Mouse (Mus musculus): ENCODE data around the gene Wdr89.

Gene Wdr89

DNA sequence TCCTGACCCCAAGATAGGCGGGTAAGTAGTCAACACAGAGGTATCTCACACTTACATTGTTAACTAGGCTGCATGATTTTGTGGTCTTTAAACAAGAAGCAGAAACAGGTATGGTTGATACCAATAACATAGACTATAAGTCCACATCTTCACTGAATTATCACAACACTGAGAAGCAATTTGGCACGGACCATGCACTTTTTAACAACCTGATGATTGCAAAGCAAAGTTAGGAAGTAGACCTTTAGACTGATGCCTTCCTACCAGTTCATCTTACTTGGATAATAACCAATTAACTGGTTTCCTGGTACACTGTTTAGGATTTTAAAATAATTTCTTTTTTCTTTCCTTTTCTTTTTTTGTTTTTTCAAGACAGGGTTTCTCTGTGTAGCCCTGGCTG is 1.1 kb downstream of the Wdr89 start:
- DNase-seq: no peak

DNA sequence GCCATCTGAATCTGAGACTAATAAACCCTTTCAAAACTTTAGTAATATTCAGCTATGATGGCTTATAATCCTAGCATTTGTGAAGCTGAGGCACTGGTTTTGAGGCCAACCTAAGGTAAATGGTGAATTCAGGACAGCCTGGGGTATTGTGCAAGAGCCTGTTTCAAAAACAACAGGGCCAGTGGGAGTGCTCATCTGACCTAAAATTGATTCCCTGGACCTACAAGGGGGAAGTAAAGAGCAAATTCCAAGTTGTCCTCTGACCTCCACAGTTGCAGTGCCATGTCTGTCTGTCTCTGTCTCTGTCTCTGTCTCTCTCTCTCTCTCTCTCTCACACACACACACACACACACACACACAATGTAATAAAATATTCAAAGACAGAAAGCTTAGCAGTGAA is 2.4 kb downstream of the Wdr89 start:
- no peak for DNase-seq

DNA sequence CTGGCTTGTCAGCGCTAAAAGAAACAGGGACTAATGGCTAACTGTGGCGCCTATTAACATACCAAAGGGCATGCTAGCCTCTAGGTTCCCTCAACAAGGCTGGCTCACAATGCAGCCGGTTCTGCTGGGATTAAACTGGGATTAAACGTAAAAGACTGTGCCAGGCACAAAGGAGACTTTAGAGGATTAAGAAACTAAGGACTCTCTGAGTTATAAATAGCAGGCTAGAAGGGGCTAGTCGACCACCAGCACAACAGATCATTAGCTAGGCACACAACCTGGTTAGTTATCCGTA is 4.9 kb downstream of the Wdr89 start:
- DNase-seq: peak; percentile 53

DNA sequence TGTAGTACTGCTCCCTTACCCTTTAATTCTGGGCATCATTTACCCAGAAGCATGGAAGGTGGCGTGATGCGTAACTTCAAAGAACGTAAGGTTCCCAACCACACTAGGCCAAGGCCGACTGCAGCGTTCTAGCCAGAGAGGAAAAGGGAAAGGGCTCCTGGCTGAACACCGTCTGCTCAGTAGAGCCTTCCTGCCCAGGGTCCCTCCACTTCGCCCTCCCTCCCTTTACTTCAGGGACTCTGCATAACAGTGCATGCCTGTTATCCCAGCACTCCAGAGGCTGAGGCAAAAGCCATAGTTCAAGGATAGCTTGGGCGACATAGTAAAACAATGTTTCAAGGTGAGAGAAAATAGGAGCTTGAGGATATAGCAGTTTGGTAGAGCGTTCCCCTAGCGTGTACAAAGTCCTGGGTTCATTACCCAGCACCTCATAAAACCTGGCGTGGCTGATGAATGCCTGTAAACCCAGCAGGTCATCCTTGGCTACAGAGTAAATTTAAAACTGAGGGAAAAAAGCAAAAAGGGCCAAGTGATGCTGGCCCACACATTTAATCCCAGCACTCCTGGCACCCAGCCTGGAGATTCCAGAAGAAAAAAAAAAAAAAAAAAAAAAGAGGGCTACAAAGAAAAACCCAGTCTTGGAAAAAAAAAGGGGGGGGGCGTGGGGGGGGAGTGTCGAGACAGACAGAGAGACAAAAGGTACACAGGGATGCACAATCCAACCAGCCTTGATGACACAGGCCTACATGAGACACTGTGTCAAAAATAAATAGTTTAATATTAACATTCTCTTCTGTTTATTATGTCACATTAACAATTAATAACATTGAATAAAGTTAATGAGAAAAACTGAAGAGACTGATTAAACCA is 5.5 kb downstream of the Wdr89 start:
- DNase-seq: peak; percentile 30

DNA sequence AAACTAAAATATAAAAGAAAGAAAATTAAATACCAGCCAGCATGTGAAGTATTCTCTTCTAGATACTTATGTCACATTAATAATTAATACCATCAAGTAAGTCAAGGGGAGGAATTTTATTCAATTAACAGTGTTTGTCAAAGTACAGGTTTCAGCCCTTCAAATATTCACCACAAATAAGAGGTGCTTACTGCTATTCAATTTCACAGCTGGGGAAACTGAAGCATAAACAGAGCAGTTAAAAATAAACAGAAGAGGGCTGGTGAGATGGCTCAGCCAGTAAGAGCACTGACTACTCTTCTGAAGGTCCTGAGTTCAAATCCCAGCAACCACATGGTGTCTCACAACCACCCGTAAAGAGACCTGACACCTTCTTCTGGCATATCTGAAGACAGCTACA is 7.0 kb downstream of the Wdr89 start:
- no peak for DNase-seq

DNA sequence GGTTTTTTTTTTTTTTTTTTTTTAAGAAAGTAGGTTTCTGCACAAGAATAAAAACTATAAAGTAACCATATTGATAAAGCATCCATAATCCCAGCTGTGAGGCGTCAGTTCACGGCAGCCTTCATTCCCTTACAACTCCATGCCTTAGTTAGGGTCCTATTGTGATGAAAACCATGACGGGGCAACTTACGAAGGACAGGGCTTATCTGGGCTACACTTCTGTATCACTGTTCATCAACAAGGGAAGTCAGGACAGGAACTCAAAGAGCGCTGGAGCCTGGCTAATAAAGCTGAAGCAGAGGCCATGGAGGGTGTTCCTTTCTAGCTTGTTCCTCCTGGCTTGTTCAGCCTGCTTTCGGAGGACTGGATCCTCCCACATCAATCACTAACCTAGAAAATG is 10.9 kb downstream of the Wdr89 start:
- no peak for DNase-seq

DNA sequence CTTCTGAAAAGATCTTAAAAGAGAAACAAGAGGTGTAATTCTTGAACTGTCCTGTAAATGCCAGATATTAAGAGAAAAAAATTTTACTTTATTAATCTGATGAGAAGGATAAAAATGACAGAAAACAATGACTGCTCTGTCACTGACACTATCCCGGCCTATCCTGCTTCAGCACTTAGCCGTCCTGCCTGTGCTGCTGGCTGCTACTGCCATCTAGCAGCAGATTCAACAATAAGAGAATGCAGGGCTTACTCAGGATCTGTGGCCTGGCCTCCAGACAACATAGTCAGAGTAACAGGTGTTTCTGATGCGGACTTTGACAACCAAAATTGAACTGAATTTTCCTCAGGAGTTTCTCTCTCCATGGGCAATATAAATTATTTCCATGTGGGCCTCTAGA is 12.8 kb downstream of the Wdr89 start:
- DNase-seq: peak; percentile 56

DNA sequence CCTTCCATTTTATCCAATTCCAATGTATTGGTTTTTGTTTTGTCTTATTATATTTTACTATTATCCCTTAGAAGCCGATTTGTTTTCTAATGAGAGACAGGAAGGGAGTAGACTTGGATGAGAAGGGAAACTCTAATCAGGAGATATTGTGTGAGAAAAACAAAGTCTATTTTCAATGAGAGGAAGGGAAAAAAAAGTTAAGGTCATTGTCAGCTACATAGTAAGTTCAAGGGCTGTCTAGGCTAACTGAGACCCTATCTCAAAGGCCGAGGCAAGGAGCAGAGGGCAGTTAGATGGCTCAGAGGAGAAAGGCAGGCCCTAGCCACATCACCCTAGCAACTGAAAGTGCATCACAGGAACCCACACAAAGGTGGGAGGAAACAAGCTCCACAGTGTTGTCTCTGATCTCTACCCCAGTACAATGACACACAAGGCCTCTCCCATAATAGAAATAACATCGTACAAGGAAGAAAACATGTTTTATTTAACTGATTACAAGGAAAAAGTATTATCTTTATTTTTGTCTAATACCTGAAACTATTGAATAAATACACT is 15.0 kb downstream of the Wdr89 start:
- DNase-seq: no peak

DNA sequence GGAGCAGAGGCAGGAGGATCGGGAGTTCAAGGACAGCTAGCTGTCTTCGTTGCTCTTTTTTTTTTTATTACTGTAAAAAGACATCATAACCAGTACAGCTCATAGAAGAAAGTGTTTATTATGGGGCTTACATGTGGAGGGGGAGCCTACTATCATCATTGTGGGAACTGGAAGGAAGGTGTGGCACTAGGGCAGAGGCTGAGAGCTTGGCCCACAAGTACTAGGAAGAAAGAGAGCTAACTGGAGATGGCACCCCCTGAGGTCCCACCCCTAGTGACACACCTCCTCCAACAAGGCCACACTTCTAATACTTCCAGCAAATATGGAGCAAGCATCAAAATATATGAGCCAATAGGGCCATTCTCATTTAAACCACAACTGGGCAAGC is 19.6 kb downstream of the Wdr89 start:
- no peak for DNase-seq

DNA sequence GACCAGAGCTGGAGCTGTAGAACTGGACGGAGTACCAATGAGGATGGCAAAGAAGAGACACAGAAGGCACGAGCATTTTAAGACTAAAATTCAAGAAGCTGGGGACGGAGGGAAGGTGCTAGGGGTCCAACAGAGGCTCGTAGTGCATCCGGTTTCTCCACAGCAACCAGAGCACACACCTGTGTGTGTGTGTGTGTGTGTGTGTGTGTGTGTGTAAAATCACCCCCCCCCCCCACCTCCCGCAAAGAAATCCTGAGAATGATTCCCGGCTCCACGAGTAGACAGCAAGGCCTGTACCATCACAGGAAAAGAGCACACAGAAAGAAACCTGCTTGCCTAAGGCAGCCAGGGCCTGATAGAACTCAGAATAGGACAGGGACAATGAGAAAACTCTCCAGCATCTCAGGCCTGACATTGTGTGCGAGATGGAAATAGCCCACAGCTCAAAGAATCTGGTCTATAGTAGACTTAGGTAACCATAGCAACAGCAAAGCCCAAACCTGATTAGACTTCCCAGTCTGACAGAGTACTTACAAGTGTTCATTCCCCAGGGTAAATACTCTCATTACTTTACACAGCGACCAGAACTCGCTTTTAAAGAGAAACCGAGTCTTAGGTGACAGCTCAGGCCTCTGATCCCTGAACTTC is 20.2 kb downstream of the Wdr89 start:
- DNase-seq: no peak

DNA sequence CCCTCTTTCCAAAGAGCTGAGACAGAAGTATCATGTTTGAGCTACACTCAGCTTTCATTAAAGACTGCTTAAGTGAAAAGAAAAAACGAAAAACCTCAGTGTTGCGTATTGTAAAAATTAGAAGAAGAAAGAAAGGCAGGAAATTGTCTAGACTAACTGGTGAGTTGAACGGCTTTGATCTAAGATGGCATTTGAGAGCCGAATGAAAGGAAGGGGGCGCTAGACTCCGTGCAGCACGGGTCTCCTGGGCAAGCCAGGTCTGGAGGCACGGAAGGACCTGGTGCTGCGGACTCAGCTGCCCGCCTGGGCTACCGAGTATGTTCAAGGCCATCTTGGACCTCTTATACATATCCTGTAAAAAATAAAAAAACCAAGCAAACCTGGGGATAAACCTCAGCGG is 21.1 kb downstream of the Wdr89 start:
- no peak for DNase-seq

DNA sequence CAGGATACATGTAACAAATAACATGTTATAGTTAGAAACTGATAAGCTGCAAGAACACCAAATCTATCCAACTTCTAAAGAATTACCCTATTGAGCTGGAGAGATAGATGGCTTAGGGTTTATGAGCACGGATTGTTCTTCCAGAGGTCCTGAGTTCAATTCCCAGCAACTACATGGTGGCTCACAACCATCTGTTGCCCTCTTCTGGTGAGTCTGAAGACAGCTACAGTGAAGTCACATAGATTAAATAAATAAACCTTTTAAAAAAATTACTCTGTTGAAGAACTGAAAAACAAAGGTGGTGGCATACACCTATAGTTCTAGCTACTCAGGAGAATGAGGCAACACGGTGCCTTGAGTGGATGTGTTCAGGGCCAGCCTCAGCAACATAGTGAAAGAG is 21.7 kb downstream of the Wdr89 start:
- no peak for DNase-seq

DNA sequence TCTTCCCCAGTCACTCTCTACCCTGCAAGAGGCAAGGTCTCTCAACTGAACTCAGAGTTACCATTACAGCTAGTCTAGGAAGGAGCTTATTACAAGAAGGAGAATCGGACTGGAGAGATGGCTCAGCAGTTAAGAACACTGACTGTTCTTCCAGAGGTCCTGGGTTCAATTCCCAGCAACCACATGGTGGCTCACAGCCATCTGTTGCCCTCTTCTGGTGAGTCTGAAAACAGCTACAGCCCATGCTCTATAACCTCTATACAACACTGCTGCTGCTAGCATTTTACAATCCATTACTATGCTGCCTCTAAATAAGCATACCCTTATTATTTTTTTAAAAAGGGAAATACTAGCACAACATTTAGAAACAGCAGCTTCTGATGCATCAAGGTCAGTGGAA is 23.6 kb downstream of the Wdr89 start:
- DNase-seq: no peak

DNA sequence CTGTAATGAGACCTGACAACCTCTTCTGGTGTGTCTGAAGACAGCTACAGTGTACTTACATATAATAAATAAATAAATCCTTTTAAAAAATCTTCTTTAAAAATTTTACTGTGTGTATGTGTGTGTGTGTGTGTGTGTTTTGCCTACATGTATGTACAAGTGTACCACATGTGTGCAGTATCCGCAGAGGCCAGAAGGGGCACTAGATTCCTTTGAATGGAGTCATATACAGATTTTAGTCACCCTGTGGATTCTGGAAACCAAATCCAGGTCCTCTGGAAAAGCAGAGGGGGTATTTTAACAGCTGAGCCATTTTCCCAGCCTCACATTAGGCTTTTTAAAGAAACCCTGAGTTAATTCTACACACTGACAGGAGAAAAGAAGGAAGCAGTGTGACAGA is 27.6 kb downstream of the Wdr89 start:
- no peak for DNase-seq

DNA sequence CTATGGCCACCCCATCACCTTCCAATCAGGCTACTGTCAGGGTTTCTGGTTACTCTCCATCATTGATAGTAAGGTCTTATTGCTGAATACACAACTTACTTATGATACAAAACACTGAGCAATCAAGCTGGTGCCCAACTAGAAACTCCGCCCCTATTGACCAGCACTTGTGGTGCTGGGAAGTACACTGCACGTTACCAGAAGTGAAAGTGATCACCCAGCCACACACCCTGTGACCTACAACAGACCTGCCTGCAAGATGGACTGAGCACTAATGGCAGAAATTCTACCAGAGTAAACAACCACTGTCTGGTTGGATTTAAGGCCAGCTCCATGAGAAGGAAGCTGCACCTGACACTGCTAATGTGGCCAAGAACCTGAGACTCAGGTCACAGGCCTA is 31.0 kb downstream of the Wdr89 start:
- no peak for DNase-seq

DNA sequence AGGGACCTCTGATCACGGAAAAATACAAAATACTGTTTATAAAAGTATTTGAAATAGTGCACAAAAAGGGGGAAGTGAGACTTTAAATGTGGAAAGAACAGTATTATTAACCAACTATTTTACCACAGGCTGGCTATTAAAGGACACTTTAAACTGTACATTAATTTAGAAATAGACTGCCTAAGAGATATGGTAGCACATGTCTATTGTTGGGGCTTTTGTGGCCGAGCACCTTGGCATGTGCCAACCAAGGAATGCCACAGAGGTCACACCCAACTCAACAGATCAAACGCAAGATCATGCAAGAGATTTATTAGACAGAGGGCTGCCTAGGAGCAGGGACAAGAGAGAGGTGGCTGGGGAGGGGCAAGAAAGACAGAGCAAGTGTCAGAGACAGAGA is 32.2 kb downstream of the Wdr89 start:
- DNase-seq: no peak

DNA sequence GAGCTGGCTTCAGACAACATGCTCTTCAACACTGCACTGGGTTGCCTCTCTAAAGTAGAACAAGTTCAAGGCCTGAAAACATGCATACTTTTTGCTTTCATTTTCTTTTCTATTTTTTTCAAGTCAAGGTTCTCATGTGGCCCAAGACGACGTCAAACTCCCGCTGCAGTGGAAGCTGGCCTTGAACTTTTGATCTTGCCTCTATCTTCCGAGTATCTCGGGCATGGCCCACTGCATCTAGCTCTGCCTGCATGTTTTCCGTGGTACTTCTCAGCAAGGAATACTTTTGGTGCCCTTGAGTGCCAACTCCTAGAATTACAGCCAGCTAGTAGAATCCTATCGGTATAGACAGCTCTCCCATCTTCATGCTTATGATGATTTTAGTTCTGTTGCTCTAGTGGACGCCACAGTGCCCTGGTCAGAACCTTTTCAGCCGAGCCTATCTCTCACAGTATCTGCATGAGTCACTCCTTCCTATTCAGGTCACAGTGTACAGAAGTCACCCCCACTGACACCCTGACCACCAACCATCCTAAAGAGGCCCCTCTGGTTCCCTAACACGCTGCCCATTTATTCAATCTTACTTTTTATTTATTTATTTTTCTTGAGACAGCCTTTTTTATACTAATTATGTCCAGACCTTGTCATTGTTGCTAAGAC is 33.4 kb downstream of the Wdr89 start:
- DNase-seq: no peak

DNA sequence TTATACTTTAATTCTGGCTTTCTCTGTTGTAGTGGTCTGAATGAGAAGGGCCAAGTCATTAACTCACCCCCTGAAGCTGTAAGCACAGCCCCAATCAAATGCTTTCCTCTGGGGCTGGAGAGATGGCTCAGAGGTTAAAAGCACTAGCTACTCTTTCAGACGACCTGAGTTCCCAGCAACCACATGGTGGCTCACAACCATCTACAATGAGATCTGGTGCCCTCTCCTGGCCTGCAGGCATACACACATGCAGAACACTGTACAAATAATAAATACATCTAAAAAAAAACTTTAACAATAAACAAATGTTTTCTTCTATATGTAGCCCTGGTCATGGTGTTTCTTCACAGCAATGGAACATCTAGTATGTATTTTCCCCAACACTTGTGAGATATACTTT is 39.7 kb downstream of the Wdr89 start:
- DNase-seq: no peak

DNA sequence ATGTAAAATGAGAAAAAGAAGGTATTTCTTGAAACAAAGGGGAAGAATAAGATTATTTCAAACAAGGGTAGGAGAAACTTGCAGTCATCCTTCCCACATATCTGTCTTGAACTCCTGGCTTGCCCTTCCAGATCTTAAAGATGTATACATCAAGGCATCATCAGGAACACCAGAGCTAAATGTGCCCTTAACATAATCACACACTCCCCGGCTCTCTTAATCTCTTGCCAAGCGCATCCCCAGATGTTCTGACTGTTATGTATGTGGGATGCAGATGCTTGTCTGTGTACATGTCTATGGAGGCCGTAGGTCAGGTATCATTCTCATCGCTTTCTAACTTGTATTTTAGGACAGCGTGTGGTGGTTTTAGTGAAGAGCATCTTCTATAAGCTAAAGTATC is 46.0 kb downstream of the Wdr89 start:
- no peak for DNase-seq

DNA sequence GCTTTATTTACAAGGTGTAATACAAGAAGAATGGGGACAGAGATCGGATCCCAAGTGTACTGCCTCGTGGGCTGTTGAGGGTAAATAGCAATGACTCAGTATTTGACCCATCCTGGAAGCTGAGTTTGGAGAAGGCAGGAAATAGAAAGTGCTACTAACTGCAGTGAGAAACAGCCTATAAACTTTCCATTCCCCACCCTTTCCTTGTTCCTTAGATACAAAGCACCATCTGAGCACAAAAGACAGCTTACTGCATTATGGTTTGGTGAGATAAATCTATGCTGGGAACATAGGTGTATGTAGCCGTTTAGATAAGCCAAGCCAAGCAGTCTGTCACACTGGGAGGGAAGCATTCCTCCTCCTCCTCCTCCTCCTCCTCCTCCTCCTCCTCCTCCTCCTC is 46.5 kb downstream of the Wdr89 start:
- DNase-seq: no peak

DNA sequence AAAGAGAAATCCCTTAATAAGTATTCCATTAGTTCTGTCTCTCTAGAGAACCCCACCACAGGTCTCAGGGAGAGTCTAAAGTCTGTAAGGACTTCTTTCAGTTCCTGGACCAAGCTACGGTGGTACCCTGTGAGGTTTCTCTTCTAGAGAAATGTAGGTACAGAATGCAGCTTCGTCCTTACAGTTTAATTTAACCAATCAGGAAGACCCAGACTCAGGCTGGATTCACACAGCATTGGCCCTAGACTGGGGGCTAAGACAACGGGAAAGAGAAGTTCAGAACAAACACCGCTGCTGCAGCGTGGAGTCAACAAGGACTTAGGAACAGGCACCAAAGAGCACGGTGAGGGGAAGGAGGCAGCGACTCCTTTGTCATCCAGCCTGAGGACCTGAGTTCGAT is 52.5 kb downstream of the Wdr89 start:
- no peak for DNase-seq

DNA sequence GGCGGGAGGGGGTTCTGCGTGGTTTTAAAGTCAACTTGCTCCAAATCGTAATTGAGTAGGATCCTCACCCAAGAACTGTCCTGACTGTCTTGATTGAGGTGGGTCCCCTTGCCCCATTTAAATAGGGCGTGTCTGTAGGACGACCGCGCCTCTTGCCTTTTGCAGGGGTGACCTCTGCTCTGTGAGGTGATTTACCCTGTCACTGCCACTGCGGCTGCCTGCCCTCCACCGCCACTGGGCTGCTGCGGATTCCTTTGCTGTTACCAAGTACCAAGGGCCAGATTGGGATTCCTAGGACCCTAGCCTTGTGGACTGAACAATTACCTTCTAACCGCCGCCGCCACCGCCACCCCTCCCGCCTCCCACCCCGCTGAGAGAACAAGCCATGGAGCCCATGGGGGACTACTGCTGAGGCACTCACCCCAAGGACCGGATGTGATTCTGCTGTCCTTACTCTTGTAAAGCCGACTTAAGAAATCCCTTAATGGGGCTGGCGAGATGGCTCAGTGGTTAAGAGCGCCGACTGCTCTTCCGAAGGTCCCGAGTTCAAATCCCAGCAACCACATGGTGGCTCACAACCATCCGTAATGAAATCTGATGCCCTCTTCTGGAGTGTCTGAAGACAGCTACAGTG is 53.1 kb downstream of the Wdr89 start:
- DNase-seq: peak; percentile 36

DNA sequence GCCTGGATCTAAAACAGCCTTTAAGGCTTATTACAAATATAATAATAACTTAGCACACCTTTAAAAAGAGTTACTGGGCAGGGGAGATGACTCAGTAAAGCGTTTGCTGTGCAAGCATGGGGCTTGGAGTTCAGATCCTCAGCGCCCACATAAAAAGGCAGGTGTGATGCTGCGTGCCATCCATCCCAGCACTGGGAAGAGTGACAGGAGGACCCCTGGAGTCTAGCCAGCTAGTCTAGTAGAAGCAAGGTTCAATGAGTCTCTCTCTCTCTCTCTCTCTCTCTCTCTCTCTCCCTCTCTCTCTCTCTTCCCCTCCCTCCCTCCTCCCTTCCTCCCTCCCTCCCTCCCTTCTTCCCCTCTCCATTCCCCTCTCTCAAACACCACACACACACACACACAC is 53.8 kb downstream of the Wdr89 start:
- no peak for DNase-seq

DNA sequence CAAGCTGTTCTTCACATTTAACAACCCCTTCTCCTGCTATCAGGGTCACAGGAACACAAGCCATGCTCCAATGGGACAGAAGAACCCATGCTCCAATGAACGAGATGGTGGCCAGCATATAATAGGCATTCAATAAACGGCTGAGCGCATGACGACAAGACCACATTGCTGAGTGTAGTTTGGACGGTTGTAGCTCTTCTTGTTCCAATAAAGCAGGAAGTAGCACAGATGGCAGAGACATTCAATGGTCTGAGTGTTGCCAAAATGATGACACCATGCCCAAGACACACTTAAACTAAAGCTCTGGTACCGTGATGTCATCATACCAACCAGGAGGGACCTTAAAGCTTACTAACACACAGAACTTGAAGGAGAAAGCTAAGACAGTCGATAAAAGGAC is 56.6 kb downstream of the Wdr89 start:
- DNase-seq: no peak

All from kidney, postnatal 14 days (tissue).